Mouse (Mus musculus) right cerebral cortex, postnatal 25 days (tissue): ENCODE data around the gene Ino80d.

ENCODE experiments used
- DNase-seq: peaks from one replicate; pipeline ENCODE4 v3.0.0; 2022

Ino80d gene

GRCm38 (mm10) chr1:63102758-63103451, 11.6 kb downstream of the Ino80d start:
- no peak for DNase-seq

GRCm38 (mm10) chr1:63100196-63100595, 14.3 kb downstream of the Ino80d start:
- DNase-seq, result no peak

- DNase-seq, result no peak
Observed at GRCm38 (mm10) chr1:63098831-63099230, 15.6 kb downstream of the Ino80d start.

GRCm38 (mm10) chr1:63096071-63096470, 18.4 kb downstream of the Ino80d start:
- no peak for DNase-seq

- DNase-seq, result no peak
Observed at GRCm38 (mm10) chr1:63089795-63090194, 24.7 kb downstream of the Ino80d start.

- no peak for DNase-seq
Observed at GRCm38 (mm10) chr1:63088614-63089013, 25.9 kb downstream of the Ino80d start.

- no peak for DNase-seq
Observed at GRCm38 (mm10) chr1:63080277-63080676, 34.2 kb downstream of the Ino80d start.

GRCm38 (mm10) chr1:63076383-63076782, 38.1 kb downstream of the Ino80d start:
- DNase-seq, result no peak

GRCm38 (mm10) chr1:63071379-63071778, 43.1 kb downstream of the Ino80d start:
- DNase-seq, result no peak

GRCm38 (mm10) chr1:63058361-63058760, 56.1 kb downstream of the Ino80d start:
- no peak for DNase-seq

GRCm38 (mm10) chr1:63057849-63058248, 56.6 kb downstream of the Ino80d start:
- no peak for DNase-seq

GRCm38 (mm10) chr1:63057318-63057717, 57.1 kb downstream of the Ino80d start:
- no peak for DNase-seq

GRCm38 (mm10) chr1:63055386-63055785, 59.1 kb downstream of the Ino80d start:
- no peak for DNase-seq

- DNase-seq, result no peak
Observed at GRCm38 (mm10) chr1:63050866-63051265, 63.6 kb downstream of the Ino80d start.

- DNase-seq, result no peak
Observed at GRCm38 (mm10) chr1:63049977-63050376, 64.5 kb downstream of the Ino80d start.

- DNase-seq, result no peak
Observed at GRCm38 (mm10) chr1:63047983-63048382, 66.5 kb downstream of the Ino80d start.

- no peak for DNase-seq
Observed at GRCm38 (mm10) chr1:63032929-63033328, 81.5 kb downstream of the Ino80d start.

GRCm38 (mm10) chr1:63019916-63020315, 94.6 kb downstream of the Ino80d start:
- DNase-seq, result no peak

- no peak for DNase-seq
Observed at GRCm38 (mm10) chr1:63005013-63005646, 109.3 kb downstream of the Ino80d start.

- DNase-seq, result no peak
Observed at GRCm38 (mm10) chr1:63001874-63002273, 112.6 kb downstream of the Ino80d start.

GRCm38 (mm10) chr1:62993348-62993747, 121.1 kb downstream of the Ino80d start:
- no peak for DNase-seq

- DNase-seq, result no peak
Observed at GRCm38 (mm10) chr1:62992648-62993047, 121.8 kb downstream of the Ino80d start.

- DNase-seq, result no peak
Observed at GRCm38 (mm10) chr1:62991021-62991420, 123.4 kb downstream of the Ino80d start.

GRCm38 (mm10) chr1:62987561-62987960, 126.9 kb downstream of the Ino80d start:
- no peak for DNase-seq

- DNase-seq, result peak; percentile 15
Observed at GRCm38 (mm10) chr1:62986267-62986666, 128.2 kb downstream of the Ino80d start.
